Mouse (Mus musculus): Measurements from ENCODE around the gene Sec14l2. TPM values are rescaled to one million over a fixed set of nuclear protein-coding genes. Genes with fewer than 3 reads are reported as not detected.
A peak's percentile ranks its signal among the peaks of the same experiment; 100 is the strongest.

Gene Sec14l2
- total RNA-seq, 2 experiments from 2014 or later, result 37.7 to 45.2 TPM

- peak; percentile 60 to 63 for DNase-seq (ENCODE audit: extremely low spot score in 1 of 2, low spot score in 2 of 2)
- no peak for TF ChIP-seq CTCF (IDR thresholded peaks at IDR 0.05)
- Histone ChIP-seq H3K4me3 (peak within 1 kb of the TSS; percentile 72), H3K27ac (peak within 1 kb of the TSS; percentile 92)
- intact Hi-C loops (cut with DNase I), result loop anchor here (1.0 kb wide), 1 partner anchor 23 kb away; no protein-coding TSS in a partner anchor
Observed at GRCm38 (mm10) chr11:4095171-4096053, 27.8 kb downstream of the Sec14l2 start, which contains the start of gene Mtfp1. TSS of gene Mtfp1 (minus strand) at chr11:4095445.

GRCm38 (mm10) chr11:4094378-4095170 lies 28.6 kb downstream of the Sec14l2 start:
- intact Hi-C loops (cut with DNase I), result no loop called here
- peak; percentile 75 to 78 for DNase-seq (ENCODE audit: extremely low spot score in 1 of 2, low spot score in 2 of 2)
- peak overlapping the region; percentile 72 for H3K4me3 ChIP-seq
- H3K27ac ChIP-seq, result peak overlapping the region; percentile 92
- TF ChIP-seq CTCF (IDR thresholded peaks at IDR 0.05), result peak; percentile 84

- H3K27ac ChIP-seq, result peak overlapping the region; percentile 92
- peak overlapping the region; percentile 72 for H3K4me3 ChIP-seq
- DNase-seq (ENCODE audit: extremely low spot score in 1 of 2, low spot score in 2 of 2), result no peak
- intact Hi-C loops (cut with DNase I), result no loop called here
- TF ChIP-seq CTCF (IDR thresholded peaks at IDR 0.05), result no peak
Observed at GRCm38 (mm10) chr11:4093459-4094377, 29.5 kb downstream of the Sec14l2 start.

- no peak overlapping the region for H3K4me3 ChIP-seq
- DNase-seq (ENCODE audit: extremely low spot score in 1 of 2, low spot score in 2 of 2), result no peak
- intact Hi-C loops (cut with DNase I), result no loop called here
- no peak for TF ChIP-seq CTCF (IDR thresholded peaks at IDR 0.05)
- peak overlapping the region; percentile 65 for H3K27ac ChIP-seq
Observed at GRCm38 (mm10) chr11:4087267-4087666, 35.9 kb downstream of the Sec14l2 start.

GRCm38 (mm10) chr11:4086246-4086645 lies 37.0 kb downstream of the Sec14l2 start:
- Histone ChIP-seq H3K4me3 (no peak overlapping the region), H3K27ac (no peak overlapping the region)
- intact Hi-C loops (cut with DNase I), result no loop called here
- no peak for TF ChIP-seq CTCF (IDR thresholded peaks at IDR 0.05)
- no peak for DNase-seq (ENCODE audit: extremely low spot score in 1 of 2, low spot score in 2 of 2)

- no peak overlapping the region for H3K4me3 ChIP-seq
- peak; percentile 62 to 67 for DNase-seq (ENCODE audit: extremely low spot score in 1 of 2, low spot score in 2 of 2)
- intact Hi-C loops (cut with DNase I), result loop anchor here (1.0 to 5.0 kb wide), 2 partner anchors 41 to 82 kb away; no protein-coding TSS in a partner anchor
- H3K27ac ChIP-seq, result no peak overlapping the region
- peak; percentile 90 for TF ChIP-seq CTCF (IDR thresholded peaks at IDR 0.05)
Observed at GRCm38 (mm10) chr11:4083316-4084078, 39.7 kb downstream of the Sec14l2 start.

- H3K27ac ChIP-seq, result no peak overlapping the region
- H3K4me3 ChIP-seq, result no peak overlapping the region
- intact Hi-C loops (cut with DNase I), result loop anchor here (1.0 to 5.0 kb wide), 2 partner anchors 27 to 38 kb away; no protein-coding TSS in a partner anchor
- peak; percentile 66 to 80 for DNase-seq (ENCODE audit: extremely low spot score in 1 of 2, low spot score in 2 of 2)
- TF ChIP-seq CTCF (IDR thresholded peaks at IDR 0.05), result peak; percentile 95
Observed at GRCm38 (mm10) chr11:4080219-4080618, 43.0 kb downstream of the Sec14l2 start.

- H3K27ac ChIP-seq, result no peak overlapping the region
- TF ChIP-seq CTCF (IDR thresholded peaks at IDR 0.05), result no peak
- no peak overlapping the region for H3K4me3 ChIP-seq
- no peak for DNase-seq (ENCODE audit: extremely low spot score in 1 of 2, low spot score in 2 of 2)
- intact Hi-C loops (cut with DNase I), result no loop called here
Observed at GRCm38 (mm10) chr11:4078267-4078933, 44.8 kb downstream of the Sec14l2 start.

- H3K27ac ChIP-seq, result no peak overlapping the region
- intact Hi-C loops (cut with DNase I), result no loop called here
- no peak overlapping the region for H3K4me3 ChIP-seq
- no peak for TF ChIP-seq CTCF (IDR thresholded peaks at IDR 0.05)
- DNase-seq (ENCODE audit: extremely low spot score in 1 of 2, low spot score in 2 of 2), result no peak
Observed at GRCm38 (mm10) chr11:4076633-4077032, 46.6 kb downstream of the Sec14l2 start.

- Histone ChIP-seq H3K4me3 (no peak overlapping the region), H3K27ac (no peak overlapping the region)
- no peak for DNase-seq (ENCODE audit: extremely low spot score in 1 of 2, low spot score in 2 of 2)
- no peak for TF ChIP-seq CTCF (IDR thresholded peaks at IDR 0.05)
- intact Hi-C loops (cut with DNase I), result no loop called here
Observed at GRCm38 (mm10) chr11:4069664-4070063, 53.6 kb downstream of the Sec14l2 start.

Data from left cerebral cortex, adult 2 months (tissue).